Mouse (Mus musculus): ENCODE results near the gene Bcl7c.
"Not testable (repeated sequence)": the region's sequence is repeated elsewhere in the genome, so short reads cannot be mapped to it uniquely, and the experiment has no call there.

Gene Bcl7c

DNA sequence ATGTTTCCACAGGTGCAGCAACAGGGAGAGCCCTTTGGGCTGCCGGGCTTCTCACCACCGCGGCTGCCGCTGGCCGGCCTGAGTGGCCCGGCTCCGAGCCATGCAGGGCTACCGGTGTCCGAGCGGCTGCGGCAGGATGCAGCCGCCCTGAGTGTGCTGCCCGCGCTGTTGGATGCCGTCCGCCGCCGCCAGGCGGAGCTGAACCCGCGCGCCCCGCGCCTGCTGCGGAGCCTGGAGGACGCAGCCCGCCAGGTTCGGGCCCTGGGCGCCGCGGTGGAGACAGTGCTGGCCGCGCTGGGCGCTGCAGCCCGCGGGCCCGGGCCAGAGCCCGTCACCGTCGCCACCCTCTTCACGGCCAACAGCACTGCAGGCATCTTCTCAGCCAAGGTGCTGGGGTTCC, 8.3 kb upstream of the Bcl7c start:
- DNase-seq (ENCODE audit: low spot score) = peak; percentile 82

DNA sequence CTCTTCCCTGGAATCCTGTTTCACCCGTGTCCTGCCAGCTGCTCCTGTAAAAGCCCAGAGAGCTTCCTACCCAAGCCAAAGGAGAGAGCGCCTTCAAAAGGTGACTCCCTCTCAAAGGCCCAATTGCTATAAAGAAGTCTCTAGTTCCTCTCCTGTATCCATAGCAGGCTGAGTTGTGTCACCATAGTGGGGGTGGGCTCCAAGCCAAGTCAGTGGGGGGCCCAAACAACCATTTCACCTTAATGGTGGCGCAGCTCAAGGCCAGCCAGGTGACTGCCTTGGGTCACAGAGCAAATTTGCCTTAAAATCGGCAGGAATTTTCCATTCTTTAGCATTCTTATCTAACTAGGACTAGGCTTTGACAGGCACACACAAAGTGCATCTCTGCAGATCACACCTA, 6.1 kb upstream of the Bcl7c start:
- DNase-seq (ENCODE audit: low spot score) = no peak

DNA sequence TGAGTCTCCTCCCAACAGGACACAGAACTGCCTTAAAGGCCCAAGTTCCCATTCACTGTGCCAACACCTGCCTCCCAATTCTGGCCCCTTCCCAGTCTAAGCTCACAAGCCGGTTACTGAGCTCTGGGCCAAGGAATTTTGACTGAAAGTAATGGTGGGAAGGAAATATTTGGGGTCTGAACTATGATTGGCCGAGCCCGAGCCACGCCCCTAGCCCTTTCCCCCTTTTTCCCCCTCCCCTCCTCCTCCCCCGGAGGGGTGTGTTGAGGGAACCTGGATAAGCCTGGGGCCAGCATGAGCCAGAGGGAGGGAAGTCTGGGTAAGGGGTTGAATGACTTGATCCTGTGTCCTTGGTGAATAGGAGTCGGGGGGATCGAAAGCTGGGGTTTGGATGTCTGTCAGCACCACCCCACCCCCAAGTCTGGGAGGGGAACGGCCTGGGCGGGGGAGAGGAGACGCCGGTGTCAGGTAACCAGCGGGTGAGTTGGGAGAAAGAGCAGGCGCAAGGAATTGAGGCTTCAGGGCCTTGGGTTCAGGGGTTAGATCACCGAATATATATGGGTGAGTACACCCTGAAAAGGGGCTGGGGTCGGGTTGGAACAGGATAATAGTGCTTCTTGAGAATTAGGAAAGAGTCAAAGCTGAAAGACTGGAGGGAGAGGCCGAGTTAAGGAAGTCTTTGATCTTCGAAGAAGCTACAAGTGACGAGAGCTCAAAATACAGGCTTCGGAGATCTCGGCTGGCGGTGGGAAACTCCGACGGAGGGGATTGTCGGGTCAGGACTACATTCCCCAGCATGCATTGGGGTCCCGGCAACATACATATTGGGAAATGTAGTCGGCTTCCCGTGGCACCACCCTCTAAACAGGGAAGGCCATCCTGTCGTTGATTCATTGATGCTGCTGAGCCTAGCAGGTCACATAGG, 4.0 kb upstream of the Bcl7c start, which contains the start of gene Ctf1:
Gene Ctf1 (plus strand): TSS at position 276 of the 925 bp plus-strand sequence.
- peak; percentile 71 for DNase-seq (ENCODE audit: low spot score)

DNA sequence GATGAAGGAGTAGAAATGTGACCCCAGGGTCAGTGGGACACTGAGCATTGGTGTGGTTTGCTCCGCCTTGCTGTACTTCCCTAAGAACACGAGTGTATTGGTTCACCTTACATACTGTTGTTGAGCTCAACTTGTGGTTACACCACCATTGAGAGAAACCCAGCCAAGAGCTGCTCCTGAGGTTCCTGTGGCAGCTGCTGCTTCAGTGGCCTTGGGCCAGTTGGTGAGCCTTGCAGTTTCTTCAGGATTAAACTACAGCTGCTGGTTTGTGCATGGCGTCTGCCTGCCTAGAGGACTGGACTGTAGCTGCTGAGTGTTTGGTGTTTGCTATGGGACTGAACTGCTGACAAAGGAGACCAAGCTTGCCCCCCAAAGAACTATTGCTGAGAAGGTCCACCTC, 2.7 kb upstream of the Bcl7c start:
- DNase-seq (ENCODE audit: low spot score) = no peak

DNA sequence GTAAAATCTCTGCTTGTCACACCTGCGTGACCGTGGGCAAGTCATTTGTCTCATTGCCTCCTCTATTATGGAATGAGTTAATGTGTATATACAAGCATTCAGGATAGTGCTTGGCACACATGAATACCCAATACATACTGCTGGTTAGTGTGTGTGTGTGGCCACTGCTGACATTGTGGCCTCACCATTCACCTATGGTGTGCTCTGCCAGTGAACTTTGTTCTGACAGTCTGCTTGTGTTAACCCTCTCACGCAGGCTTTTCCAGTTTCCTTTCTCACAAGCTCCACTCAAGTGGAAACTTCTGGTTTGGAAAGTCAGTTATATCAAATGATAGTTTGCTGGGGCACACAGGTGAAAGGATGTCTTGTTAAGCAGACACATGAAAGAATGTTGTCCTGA, 2.3 kb upstream of the Bcl7c start:
- DNase-seq (ENCODE audit: low spot score) = no peak

DNA sequence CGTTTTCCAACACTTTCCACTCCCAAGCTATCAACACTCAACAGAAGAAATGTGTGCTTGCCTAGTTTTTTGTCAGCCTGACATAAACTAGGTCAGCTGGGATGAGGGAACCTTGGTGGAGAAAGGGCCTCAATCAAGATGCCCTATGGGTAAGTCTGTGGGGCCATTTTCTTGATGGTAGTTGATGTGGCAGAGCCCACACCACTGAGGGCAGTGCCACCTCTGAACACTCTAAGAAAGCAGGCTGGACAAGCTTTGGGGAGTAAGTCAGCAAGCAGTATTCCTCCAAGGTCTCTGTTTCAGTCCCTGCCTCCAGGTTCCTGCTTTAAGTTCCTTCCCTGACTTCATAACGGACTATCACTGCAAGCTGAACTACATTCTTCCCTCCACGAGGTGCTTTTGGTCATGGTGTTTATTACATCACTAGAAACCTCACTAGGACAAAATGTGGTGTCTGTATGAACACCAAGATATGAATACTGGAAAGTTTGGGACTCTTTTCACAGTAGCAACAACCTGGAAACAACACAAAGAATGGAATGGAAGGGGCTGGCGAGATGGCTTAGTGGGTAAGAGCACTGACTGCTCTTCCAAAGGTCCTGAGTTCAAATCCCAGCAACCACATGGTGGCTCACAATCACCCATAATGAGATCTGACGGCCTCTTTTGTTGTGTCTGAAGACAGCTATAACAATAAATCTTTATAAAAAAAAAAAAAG, 687 bp upstream of the Bcl7c start:
- no peak for DNase-seq (ENCODE audit: low spot score)

DNA sequence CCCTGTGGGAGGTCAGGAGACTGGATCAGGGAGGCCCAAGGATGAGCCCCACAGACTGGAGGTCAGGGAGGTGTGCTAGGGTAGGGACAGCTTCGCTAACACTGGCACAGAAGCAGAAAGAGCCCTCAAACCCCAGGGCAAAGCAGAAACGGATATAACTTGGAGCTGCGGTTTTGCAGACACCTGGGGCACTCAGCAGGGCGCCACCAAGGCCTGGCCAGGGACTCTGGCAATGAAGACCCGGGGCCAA, 851 bp downstream of the Bcl7c start:
- no peak for DNase-seq (ENCODE audit: low spot score)

DNA sequence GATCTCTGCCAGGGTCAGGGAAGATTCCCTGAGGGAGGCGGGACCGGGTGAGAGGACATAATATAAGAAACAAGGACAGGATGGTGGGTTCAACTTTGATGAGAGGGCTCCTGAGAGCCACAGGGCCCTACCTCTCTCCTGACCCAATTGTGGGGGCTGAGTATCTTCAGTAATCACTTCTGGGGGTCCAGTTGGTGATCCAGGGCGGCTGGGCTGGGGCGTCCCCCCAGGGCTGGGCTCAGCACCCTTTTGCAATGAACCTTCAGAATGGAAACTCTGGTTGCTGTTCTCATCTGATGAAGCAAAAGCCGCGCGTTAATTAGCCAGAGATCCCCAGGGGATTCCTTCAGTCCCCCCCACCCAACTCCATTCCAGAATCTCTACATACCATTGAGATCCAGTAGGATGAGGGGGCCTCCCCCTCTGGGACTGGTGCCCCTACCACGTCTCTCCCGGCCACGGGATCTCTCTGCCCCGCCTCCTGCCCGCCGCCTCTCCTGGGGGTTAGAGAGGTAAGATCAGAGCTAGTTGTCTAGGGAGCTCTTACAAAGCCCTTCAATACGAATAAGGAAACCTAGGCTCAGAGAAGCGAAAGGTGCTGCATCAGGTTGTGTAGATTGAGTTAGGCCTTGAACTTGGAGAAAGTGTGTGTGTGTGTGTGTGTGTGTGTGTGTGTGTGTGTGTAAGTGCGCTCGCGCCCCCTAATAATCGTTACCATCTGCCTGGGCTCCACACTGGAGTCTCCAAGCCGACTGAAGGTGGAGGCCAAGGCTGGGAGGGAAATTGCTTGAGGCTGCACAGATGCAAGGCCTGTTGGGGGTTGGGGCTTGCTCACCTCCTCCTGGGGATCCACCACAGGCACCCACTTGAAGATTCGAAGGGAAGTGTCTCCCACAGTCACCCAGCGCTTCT, 1.4 kb downstream of the Bcl7c start:
- no peak for DNase-seq (ENCODE audit: low spot score)

DNA sequence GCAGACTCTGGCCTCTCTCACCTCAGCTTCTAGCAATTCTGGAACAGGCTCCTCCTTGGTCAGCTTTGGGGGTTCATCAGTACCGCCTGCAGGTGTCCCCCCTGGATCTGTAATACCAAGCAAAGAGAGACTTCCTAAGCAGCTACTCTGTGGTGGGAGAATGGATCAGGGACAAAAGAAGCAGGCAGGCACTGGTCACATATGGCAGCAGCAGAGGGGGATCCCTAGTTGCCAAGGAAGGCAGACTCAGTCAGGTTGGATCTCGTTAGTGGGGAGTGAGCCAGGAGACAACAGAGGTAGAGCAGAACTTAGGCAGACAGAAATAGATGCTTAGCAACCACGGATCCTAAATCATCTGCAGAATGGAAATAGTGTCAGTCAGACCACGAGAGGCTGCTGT, 3.0 kb downstream of the Bcl7c start:
- no peak for DNase-seq (ENCODE audit: low spot score)

DNA sequence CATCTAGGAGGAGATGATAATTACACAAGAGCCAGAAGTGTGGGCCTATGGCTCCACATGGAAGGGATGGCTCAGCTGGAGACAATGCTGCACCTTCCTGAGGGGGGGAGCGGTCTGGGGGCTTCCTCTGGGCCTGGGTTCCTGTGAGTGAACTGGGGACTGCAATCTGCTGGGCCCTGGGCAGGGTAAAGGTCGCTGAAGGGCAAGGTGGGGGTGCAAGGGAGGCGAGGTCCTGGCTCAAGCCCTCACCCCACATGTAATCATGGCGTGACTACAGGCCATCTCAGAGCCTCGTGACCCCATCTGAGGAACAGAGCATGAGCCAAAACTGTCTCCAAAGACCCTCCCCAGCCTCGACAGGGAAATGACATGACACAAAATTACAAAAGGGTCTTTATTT, 4.1 kb downstream of the Bcl7c start:
- DNase-seq (ENCODE audit: low spot score) = no peak

DNA sequence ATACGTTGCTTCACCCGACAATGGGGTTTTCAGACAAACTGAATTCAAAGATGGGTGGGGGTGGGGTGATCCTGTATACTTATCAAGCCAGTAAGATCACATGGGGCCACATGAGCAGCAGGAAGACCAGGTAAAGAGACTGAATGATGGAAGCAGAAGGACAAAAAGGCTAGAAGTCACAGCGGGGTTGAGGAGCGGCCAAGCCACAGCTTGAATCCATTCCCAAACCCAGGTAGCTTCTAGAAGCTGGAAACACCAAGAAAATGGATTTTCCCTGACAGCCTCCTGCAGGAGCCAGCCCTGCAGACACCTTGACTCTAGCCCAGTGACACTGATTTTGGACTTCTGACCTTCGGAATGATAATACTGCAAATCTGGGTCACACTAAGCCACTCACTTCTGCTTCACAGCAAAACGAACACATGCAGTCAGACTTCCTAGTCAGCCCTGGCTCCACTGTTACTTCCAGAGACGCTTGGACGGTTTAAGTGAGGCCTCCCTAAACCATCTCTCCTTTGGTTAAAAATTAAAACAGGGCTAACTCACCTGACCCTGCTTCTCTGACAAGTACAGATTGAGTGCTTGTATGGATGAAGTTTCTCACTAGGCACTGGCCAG, 5.1 kb downstream of the Bcl7c start:
- no peak for DNase-seq (ENCODE audit: low spot score)

DNA sequence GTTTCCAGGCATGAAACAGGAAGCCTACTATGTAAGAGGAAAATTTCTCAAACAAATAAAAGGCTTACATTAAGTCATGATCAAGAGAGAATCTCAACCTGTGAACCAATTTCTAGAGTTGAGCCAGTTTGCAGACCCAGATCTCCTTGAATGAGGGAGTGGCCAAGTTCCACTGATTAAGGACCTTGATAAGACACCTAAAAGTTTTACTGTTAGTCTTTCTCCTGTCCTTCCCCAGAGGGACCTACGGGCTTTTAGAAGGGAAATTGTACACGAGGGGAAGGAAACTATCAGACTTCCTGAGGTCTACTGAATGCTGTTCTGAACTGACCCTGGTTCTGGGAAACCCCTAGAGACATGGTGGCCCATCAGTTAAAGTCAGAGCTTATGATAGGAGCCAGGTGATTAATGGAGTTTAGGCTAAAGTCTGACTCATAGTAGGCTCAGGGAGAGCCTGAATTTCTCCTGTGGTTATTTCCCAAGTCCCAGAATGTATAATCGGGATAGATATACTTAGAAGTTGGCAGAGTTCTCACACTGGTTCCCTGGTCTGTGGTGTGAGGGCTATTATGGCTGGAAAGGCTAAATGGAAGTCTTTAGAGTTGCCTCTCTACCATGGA, 7.9 kb downstream of the Bcl7c start:
- no peak for DNase-seq (ENCODE audit: low spot score)

DNA sequence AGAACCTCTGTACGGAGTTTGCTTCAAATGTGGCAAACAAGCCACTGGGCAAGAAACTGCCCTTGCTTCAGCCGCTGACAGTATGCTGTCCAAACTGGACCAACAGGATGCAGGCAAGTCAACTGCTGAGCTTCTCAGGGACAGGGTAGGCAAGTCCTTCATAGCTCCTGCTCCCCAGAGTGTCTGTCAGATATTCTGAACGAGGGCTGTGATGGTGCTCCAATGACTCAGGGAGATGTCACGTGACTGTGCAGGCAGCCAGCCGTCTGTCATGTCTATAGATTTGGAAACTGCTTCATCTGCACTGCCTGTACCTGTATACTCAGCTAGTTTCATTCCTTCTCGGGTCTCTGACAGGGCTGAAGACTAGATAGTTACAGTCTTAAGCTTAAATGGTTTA, 9.7 kb downstream of the Bcl7c start:
- no peak for DNase-seq (ENCODE audit: low spot score)

DNA sequence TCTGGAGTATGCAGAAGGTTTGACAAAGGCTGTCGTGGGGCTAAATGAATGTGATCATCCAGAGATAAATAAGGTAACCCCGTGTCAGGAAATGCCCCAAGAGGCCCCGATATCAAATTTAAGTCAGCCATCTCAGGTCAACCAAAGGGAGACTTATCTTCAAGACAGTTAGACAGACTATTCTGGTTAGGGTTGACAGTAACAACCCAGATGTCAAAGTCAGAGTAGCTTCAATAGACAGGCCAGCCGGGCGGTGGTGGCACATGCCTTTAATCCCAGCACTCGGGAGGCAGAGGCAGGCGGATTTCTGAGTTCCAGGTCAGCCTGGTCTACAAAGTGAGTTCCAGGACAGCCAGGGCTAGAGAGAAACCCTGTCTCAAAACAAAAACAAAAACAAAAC, 15.0 kb downstream of the Bcl7c start:
- not testable (repeated sequence) for DNase-seq (ENCODE audit: low spot score)

DNA sequence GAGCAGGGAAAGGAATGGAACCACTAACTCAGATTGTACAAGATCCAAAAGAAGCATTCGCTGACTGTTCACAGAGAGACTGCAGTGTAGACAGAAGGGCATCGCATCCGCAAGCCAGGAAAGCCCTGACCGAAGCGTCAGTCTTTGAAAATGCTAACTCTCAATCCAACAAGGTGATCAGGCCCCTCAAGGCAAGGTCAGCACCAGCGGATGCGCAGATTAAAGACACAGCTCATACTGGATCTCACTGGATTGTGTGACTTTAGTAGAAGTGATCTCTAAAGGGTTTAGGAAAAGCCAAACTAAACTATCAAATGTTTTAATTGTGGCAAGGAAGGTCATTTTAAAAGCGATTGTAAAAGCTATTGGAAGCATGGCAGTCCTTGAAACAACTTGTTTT, 15.4 kb downstream of the Bcl7c start:
- no peak for DNase-seq (ENCODE audit: low spot score)

DNA sequence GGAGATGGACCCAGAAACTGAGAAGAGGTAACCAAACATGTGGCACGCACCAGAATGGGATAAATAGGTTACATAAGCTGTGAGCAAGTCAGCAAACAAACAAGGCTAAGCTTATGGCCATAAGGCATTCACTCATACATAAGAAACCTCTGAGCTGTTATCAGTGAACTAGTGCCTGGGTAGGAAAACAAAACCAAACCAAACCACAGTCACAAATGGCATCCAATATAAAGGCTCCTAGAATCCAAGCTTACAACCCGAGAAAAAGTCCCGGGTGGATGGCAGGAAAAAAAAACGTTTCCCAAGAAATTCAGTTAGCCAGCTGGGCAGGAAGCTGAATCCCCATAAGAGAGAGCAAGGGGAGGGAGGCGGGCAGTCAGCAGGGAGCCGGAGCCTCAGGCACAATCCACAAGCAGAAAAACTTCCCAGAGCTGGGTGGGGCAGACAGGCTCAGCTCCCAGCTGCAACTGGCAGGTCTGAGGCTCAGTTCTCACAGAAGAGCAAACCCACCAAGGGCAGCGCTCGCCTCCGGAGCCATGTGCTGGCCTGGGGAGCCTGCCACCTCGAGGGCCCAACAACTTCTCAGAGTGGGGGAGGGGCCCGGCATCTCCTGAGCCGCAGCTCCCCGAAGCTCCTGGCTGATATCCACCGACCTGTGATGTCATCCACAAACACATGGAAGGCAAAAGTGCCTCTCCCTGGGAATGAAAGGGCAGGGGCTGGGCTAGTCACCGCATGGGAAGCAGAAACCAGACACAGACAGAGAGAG, 17.3 kb downstream of the Bcl7c start:
- peak; percentile 71 for DNase-seq (ENCODE audit: low spot score)

DNA sequence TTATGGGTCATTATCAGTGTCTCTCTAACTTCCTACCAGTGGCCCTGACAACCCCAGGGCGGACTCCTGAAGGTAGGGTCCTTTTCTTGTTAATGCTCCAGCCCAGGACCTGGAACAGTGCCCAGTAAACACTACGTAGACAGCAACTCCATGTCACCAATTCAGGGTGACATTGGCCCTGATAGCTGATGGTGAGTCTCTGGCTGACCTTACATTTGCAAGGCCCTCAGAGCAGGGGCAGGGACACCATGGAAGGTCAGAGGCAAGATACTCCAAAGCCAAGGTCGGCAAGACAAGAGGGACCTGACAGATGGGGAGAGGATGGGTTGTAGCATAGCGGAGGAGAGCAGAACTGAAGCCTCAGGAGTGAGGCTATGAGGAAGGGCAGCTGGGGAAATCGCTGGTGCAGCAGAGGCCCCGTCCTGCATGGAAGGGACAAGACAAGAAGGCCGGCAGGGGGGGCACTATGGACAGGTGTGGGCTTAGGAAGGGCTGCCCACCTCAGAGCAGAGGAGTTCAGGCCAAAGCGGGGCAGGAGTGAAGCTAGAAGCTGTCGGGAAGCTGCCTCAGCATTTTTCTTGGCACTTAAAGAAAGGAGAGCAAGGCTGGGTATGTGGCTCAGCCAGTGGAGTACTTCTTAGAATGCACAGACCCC, 19.0 kb downstream of the Bcl7c start:
- DNase-seq (ENCODE audit: low spot score) = no peak

DNA sequence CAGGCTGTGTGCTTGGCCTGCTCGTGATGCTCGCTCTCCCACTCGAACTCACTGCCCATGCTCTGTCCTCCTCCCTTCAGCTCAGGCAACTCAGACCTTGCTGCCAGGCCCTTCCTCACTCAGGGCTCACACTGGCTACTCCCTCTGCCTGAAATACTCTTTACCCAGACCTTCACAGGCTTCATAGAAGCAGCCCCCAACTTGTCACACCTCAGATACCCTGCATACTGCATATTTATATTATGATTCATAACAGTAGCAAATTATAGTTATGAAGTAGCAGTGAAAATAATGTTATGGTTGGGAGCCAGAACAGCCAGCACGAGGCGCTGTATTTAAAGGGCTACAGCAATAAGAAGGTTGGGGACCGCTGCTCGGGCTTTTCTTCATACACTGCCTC, 19.8 kb downstream of the Bcl7c start:
- DNase-seq (ENCODE audit: low spot score) = no peak

DNA sequence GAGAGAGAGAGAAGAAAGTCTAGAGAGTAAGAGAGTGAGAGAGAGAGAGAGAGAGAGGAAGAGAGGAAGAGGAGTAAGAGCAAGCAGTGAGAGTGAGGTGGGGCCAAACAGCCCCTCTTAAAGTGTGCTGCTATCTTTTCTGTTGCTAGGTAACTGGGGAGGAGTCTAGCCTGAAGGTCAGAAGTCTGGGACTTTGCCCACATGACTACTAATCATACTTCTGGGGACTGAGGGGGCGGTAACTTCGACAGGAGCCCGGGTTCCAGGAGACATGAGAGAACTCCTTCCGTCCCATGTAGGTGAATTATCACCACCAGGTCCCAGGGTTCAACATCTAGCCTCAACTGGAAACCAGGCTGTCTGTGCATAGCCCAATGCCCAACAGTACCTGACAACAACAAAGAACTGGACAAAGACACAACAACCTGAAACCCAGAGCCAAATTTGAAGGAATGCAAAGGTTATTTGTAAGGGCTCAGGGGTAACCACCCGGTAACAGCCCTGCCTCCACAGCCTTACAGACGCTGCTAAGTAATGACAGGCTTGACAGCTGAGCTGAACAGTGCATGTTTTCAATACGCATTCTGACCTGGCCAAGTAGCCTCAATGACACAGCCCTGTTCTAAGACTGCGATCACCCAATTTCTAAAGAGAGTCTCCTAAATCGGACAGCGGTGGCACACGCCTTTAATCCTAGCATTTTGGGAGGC, 21.8 kb downstream of the Bcl7c start:
- no peak for DNase-seq (ENCODE audit: low spot score)

Data from ovary, postnatal 36 days (tissue).